Mouse (Mus musculus) heart, postnatal 0 days (tissue): ENCODE data around the gene Il17ra.

ENCODE experiments used
- CTCF ChIP-seq: IDR thresholded peaks from 2 replicates; pipeline ENCODE4 v1.5.1; 2016; ENCODE audit warnings: antibody characterized with exemption, control low read depth, low read depth
- EP300 ChIP-seq: IDR thresholded peaks from 2 replicates; pipeline ENCODE4 v1.6.1; 2016; ENCODE audit warnings: antibody characterized with exemption, low read depth

- TF ChIP-seq EP300 (no peak), CTCF (no peak)
Observed at GRCm38 (mm10) chr6:120466609-120467329, 3.7 kb downstream of the Il17ra start.
